ENCODE assay signal across 8 mouse cellular contexts in genomic region chr6:5589635-5590034, GRCm38 (mm10).
DNase-seq lines count a peak whose midpoint lies in the region; ATAC-seq and TF ChIP-seq lines count a peak whose summit lies in the region.

No protein-coding gene starts in this region.

- H3K9ac ChIP-seq in forebrain, embryonic 12.5 days, result no peak overlapping the region
- no peak overlapping the region for H3K9ac ChIP-seq in lung, embryonic 16.5 days (ENCODE audit: low read length)

- WGBS in forebrain, embryonic 12.5 days, result 8% methylated on average over 10 of the region's 10 CpGs
- 3% methylated on average over 10 of the region's 10 CpGs for WGBS in lung, embryonic 16.5 days

- H3K36me3 ChIP-seq in G1E (replicated peaks), result no peaks in the 10 kb centered on the region
- no peaks in the 10 kb centered on the region for H3K36me3 ChIP-seq in forebrain, embryonic 12.5 days (replicated peaks)
- no peaks in the 10 kb centered on the region for H3K36me3 ChIP-seq in lung, embryonic 16.5 days (ENCODE audit: control insufficient read depth, insufficient read depth, low read length)

- DNase-seq in G1E (ENCODE audit: low spot score), result peak; percentile 20
- peak; percentile 91 for DNase-seq in brain, adult 2 months (ENCODE audit: low read depth, low spot score)
- DNase-seq in heart, postnatal 4 days, result peak; percentile 75
- peak; percentile 37 to 70 for DNase-seq in layer of hippocampus, adult 18-20 months (ENCODE audit: low spot score in 2 of 2)
- DNase-seq in retina, embryonic 14.5 days (ENCODE audit: low spot score), result peak; percentile 92
- peak; percentile 63 for DNase-seq in urinary bladder, postnatal 14 days (ENCODE audit: low spot score)

- no peak overlapping the region for H3K27ac ChIP-seq in forebrain, embryonic 12.5 days
- H3K27ac ChIP-seq in lung, embryonic 16.5 days (ENCODE audit: low read length), result no peak overlapping the region

- no peaks in the 10 kb centered on the region for H3K9me3 ChIP-seq in G1E (replicated peaks)
- no peaks in the 10 kb centered on the region for H3K9me3 ChIP-seq in forebrain, embryonic 12.5 days
- H3K9me3 ChIP-seq in lung, embryonic 16.5 days (ENCODE audit: control insufficient read depth, low read length), result no peaks in the 10 kb centered on the region

- ATAC-seq in G1E (ENCODE audit: extremely low read depth, insufficient number of reproducible peaks, low FRiP score, poor library complexity, severe bottlenecking), result no peak
- peak; percentile 83 for ATAC-seq in forebrain, embryonic 12.5 days (ENCODE audit: low FRiP score)
- ATAC-seq in lung, embryonic 16.5 days (ENCODE audit: low read depth), result peak; percentile 67

- no peak overlapping the region for H3K4me2 ChIP-seq in forebrain, embryonic 12.5 days
- no peak overlapping the region for H3K4me2 ChIP-seq in lung, embryonic 16.5 days (ENCODE audit: low read depth, low read length)

- peak; percentile 90 for TF ChIP-seq CTCF in G1E (IDR thresholded peaks at IDR 0.05; ENCODE audit: low read depth, low read length)

- H3K4me1 ChIP-seq in G1E (ENCODE audit: insufficient read depth, low read depth, low read length), result no peaks in the 10 kb centered on the region
- no peaks in the 10 kb centered on the region for H3K4me1 ChIP-seq in forebrain, embryonic 12.5 days
- H3K4me1 ChIP-seq in lung, embryonic 16.5 days (replicated peaks; ENCODE audit: control insufficient read depth, insufficient read depth, low read length), result no peaks in the 10 kb centered on the region

- H3K27me3 ChIP-seq in G1E (ENCODE audit: insufficient read depth, low read length), result no peaks in the 10 kb centered on the region; the same call in 1 of the 2 replicates
- no peaks in the 10 kb centered on the region for H3K27me3 ChIP-seq in forebrain, embryonic 12.5 days
- H3K27me3 ChIP-seq in lung, embryonic 16.5 days (ENCODE audit: control insufficient read depth, insufficient read depth, low read depth, low read length), result no peaks in the 10 kb centered on the region

- H3K4me3 ChIP-seq in G1E (ENCODE audit: low read depth, low read length), result no peak overlapping the region
- no peak overlapping the region for H3K4me3 ChIP-seq in forebrain, embryonic 12.5 days (replicated peaks)
- no peak overlapping the region for H3K4me3 ChIP-seq in lung, embryonic 16.5 days (ENCODE audit: low read length)

Comparison
In these comparisons a context has a peak if more than half of its experiments do, and no peak if none do; other contexts are left out.
1. DNase-seq: peak in every context shown above with its lines; median percentile 92 in retina, embryonic 14.5 days; 91 in brain, adult 2 months; 75 in heart, postnatal 4 days; 63 in urinary bladder, postnatal 14 days; 54 in layer of hippocampus, adult 18-20 months; 20 in G1E.